Mouse (Mus musculus) lung, postnatal 4 days (tissue): ENCODE measurements around the gene Matn4.

ENCODE experiments used
- DNase-seq, 2 experiments: peaks; one replicate each; pipeline ENCODE4 v3.0.0; 2021

Matn4 gene

DNA sequence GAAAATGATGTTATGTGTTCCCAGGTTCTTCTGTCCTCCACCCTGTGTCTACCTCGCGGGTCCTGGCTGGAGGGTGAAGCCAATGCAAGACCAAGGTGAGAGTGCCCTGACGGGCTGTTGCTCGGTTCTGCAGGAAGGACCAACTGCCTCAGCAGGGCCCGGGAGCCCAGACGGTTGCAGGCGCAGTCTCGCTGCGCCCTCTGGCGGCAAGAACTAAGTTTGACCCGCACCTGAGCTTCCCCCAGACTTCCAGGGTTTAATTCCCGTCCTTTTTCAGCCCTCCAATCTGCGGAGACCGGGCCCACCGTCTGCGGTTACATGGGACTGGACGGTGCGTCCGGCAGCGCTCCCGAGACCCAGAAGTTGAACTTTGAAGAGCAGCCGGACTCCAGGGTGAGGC, 2.7 kb upstream of the Matn4 start:
- peak; percentile 81 to 82 for DNase-seq

DNA sequence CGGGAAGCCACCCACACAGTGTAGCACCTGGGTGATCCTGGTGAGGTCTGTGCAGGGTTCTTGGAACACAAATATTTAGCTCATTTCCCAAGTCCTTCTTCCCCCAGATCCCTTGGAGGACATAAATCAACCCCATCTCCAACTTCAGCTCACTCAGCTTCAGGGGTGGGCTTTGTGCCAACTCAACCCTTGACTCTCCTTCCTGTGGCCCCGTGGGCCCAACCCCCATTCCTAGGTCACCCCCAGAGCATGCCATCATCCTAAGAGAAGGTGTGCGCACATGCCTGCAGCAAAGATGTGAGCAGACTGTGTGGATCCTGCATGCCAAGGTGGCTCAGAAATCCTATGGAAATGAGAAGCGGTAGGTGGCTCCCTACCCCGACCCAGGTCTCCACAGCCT, 559 bp upstream of the Matn4 start:
- DNase-seq, result peak; percentile 55 to 67

GRCm38 (mm10) chr2:164404082-164404990, 624 bp downstream of the Matn4 start:
- peak; percentile 85 to 88 for DNase-seq

DNA sequence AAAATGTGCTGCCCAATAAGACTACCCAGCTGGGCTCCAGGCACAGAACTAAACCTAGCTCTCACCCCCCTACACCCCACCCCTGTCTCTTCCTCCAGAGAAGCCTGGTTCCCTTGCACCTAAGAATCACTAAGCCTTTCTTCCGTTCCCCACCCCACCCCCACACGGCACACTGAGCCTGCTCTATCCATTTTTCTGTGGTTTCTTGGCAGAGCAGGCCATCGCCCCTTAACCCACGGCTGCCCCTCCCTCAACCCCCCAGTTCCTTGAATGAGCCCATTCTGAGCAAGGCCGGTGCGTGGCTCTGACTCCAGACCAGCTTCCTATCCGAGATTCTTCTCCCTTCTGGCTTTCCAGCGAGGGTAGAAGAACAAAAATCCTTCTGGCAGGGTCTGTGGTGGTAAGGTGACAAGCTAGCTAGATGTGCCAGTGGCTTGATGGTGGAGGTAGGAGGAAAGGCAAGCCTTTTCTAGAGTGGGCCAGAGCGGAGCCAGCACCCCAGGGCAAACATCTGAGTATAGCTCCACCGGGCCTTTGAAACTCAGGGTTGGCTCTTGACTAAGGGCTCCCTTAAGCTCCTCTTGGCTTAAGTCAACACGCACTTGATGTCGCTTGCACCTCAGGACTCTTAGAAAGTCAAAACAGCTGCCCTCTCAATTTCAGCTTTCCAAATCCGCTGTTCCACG, 1.4 kb downstream of the Matn4 start:
- peak; percentile 57 to 83 for DNase-seq

- DNase-seq, result peak; percentile 85 to 88
Observed at GRCm38 (mm10) chr2:164402906-164403305, 2.1 kb downstream of the Matn4 start, which contains the start of gene Rbpjl. Rbpjl (plus strand) TSS chr2:164403141.

DNA sequence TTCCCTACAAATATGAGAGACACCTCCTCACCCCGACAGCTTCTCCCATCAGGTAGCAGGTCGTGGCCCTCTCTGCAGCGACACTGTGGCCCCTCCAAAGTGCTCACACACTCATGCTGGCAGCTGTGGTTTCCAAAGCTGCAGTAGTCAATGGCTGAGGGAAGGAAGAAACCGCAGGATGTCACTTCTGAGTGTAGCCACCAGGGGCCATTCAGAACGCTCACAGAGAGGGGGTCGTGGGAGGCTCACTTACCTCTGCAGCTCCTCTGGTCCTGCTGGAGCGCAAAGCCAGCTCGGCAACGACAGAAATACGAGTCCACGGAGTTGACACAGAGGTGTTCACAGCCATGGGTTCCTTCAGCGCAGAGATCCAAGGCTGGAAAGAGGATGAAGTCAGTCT, 8.0 kb downstream of the Matn4 start:
- no peak for DNase-seq

GRCm38 (mm10) chr2:164396076-164396475, 8.9 kb downstream of the Matn4 start:
- no peak for DNase-seq

- DNase-seq, result no peak
Observed at GRCm38 (mm10) chr2:164393126-164393525, 11.8 kb downstream of the Matn4 start.

- DNase-seq, result peak; percentile 86 to 89
Observed at GRCm38 (mm10) chr2:164389499-164389898, 15.5 kb downstream of the Matn4 start.

DNA sequence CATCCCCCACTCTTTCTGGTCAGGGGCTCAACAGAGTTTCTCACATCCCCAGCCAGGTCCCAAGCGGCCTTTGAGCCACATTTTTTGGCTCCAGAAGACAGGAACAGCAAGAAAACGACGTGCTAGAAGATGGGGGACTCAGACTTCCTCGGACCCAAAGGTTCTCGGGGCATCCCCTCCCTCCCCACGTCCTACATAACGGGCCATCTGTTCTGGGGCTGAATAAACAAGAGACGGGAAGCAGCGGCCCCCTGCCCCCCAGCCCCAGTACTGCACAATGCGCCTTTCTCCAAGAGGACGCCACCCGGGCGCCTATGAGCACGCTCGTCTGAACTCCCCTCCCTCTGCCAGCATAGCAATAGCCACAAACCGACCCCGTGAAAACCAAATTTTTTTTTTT, 15.9 kb downstream of the Matn4 start, which contains the start of gene Slpi:
Slpi (minus strand) TSS at position 76 of the 400 bp plus-strand sequence.
- peak in 1 of 2 experiments; percentile 69 for DNase-seq

- DNase-seq, result peak; percentile 51 to 61
Observed at GRCm38 (mm10) chr2:164386953-164387352, 18.0 kb downstream of the Matn4 start.

- DNase-seq, result peak in 1 of 2 experiments; percentile 70
Observed at GRCm38 (mm10) chr2:164385927-164386763, 18.8 kb downstream of the Matn4 start.

DNA sequence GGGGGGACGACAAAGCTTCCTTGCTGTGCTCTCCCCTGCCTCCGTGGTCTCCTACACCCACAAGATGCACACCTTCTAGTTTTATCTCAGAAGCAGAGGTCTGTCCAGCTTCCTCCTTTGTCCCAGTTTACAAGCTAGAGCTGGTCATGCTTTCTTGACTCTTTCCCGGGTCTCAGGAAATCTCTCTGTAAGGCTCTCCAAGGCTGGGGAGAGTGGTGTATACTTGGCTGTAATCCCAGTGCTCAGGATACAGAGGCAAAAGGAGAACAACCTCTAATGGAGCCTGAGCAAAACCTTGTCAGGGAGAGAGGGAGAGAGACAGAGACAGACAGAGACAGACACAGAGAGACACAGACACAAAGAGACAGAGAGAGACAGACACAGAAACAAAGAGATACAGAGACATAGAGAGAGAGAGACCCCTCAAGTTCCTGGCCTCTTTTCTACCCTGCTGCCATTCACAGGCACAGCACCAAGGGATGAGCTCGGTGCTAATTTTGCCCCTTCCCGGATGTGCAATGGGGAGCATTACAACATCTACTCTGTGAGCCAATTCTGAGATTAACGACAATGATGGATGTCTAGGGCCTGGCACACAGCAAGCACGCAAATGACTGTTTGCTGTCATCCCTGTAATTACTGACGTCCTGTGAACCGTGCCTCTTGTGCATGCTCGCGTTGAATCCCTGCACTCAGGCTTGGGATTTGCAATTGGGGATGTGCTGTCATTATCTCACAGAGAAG, 21.1 kb downstream of the Matn4 start:
- DNase-seq, result no peak

GRCm38 (mm10) chr2:164382971-164383370, 22.0 kb downstream of the Matn4 start:
- no peak for DNase-seq

- DNase-seq, result peak in 1 of 2 experiments; percentile 17
Observed at GRCm38 (mm10) chr2:164381726-164382125, 23.2 kb downstream of the Matn4 start.

DNA sequence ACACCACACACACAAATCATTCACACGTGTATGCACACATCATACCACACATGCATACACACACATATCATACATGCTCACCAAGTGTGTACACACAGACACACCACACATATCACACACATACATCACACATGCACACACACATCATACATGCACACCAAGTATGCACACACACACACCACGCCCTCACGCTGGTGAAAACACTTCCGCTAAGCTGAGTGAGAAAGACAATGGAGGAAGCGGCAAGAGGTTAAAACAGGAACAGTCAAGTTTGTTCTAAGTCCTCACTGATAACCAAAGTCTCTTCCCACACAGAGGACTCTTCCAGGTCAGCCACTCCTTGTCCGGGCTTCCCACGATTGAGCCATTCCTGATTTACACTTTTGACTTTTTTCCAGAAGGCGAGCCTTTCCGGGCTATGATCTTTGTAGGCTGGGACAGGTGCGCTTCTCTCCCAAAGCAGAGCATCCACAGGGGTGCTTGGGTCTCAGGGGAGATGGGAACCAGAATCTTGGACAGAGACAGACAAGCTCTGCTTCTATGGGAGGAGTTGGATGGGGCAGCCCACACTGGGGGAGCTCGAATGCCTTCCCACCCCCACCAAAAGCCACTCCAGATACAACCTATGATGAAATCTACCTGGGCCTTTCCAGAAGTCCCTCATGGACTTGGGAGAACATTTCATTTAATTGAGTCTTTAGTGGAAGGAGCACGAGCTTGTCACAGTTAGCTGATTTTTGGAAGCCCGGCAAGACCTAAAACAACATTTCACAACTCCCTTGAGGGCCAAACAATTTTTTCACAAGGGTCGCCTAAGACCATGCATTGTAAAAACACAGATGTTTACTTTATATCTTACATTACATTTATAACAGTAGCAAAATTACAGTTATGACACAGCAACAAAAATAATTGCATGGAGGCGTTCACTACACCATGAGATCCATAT, 27.2 kb downstream of the Matn4 start:
- no peak for DNase-seq

DNA sequence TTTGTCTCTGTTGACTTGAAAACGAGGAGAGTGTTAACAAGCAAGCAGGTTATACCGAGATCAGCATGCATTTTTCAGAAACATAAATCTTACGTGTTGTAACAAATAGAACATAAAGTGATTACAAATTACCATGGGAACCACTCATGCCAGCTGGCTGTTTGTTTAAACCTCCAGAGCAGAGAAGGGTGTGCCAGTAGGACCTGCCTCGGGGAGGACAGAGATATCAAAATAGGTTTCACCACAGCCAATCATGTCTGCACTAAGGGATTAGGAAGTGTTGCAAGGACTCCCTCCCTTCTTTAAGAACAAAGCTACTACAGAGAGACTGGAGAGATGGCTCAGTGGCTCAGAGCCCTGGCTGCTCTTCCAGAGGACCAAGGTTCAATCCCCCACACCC, 31.8 kb downstream of the Matn4 start:
- DNase-seq, result no peak

- DNase-seq, result peak in 1 of 2 experiments; percentile 24
Observed at GRCm38 (mm10) chr2:164372408-164373053, 32.4 kb downstream of the Matn4 start.

DNA sequence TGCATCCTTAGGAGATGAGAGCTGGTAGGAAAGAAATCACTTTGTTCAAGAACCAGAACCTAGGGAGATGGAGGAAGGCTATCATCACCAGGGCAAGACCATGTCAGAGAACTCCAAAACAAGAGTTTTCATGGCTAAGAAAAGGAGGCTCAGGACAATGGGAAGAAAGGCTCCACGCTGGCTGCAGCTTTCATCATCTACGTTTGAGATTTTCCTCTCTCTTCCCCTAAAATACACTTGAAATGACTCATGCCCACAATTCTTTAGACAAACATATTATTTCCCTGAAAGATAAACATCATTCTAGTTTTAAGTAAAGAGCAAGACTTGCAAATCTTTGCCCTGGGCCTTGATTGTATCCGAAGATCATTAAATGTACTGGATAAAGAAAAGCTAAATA, 33.6 kb downstream of the Matn4 start:
- no peak for DNase-seq

DNA sequence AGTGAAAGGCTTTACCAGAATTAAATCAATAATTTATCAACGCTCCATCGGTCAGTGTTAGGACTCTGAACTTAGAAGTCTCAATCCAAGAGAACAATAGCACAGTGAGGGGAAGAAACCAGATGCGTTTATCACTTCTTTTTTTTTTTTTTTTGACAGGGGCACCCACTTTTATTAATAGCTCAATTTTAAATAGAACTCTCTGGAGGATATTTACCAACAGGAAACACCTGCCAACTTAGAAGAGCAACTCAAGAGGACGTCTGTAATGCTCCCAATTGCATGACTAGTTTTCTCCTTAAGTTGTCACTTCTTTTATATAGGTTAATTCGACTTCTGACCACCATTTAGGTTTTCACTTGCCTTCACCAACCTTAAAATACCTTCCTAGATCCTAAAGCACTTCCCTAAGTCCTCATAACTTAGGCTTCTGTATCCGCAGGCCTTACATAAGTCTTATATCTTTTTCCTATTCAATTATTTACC, 36.3 kb downstream of the Matn4 start:
- no peak for DNase-seq
